Mouse (Mus musculus) gonadal fat pad, adult 2 months (tissue): ENCODE measurements around the gene 1700066M21Rik. TPM values are rescaled to one million over a fixed set of nuclear protein-coding genes. Genes with fewer than 3 reads are reported as not detected.

ENCODE experiments used
- DNase-seq: peaks from one replicate; pipeline ENCODE4 v3.0.0-alpha.2; 2012; ENCODE audit warnings: low read depth
- polyA plus RNA-seq: library from polyadenylated mRNA; depleted of rRNA; stranded (reverse); fragments of >200 nt; gene quantifications from 2 replicates; pipeline ENCODE4 v1.2.3, GENCODE M21; 2012; rRNA removed

Gene 1700066M21Rik
- polyA plus RNA-seq, 1 experiment: 8.1 TPM

- DNase-seq: no peak
Observed at GRCm38 (mm10) chr1:57392417-57392816, 15.0 kb downstream of the 1700066M21Rik start.

- no peak for DNase-seq
Observed at GRCm38 (mm10) chr1:57394051-57394450, 16.6 kb downstream of the 1700066M21Rik start.

- DNase-seq: no peak
Observed at GRCm38 (mm10) chr1:57400321-57400720, 22.9 kb downstream of the 1700066M21Rik start.

- DNase-seq: no peak
Observed at GRCm38 (mm10) chr1:57400877-57401276, 23.5 kb downstream of the 1700066M21Rik start.

GRCm38 (mm10) chr1:57402116-57402515, 24.7 kb downstream of the 1700066M21Rik start:
- DNase-seq: no peak

- DNase-seq: no peak
Observed at GRCm38 (mm10) chr1:57406187-57407151, 29.0 kb downstream of the 1700066M21Rik start, which contains the start of the genes Maip1 and Tyw5. Gene Maip1, plus strand, starts transcription at chr1:57406328. Gene Tyw5, minus strand, starts transcription at chr1:57407101.

- no peak for DNase-seq
Observed at GRCm38 (mm10) chr1:57408994-57409393, 31.6 kb downstream of the 1700066M21Rik start.

- DNase-seq: no peak
Observed at GRCm38 (mm10) chr1:57413397-57413796, 36.0 kb downstream of the 1700066M21Rik start.

GRCm38 (mm10) chr1:57423696-57424095, 46.3 kb downstream of the 1700066M21Rik start:
- no peak for DNase-seq

- DNase-seq: no peak
Observed at GRCm38 (mm10) chr1:57428368-57429308, 51.2 kb downstream of the 1700066M21Rik start.

GRCm38 (mm10) chr1:57429786-57430483, 52.5 kb downstream of the 1700066M21Rik start:
- no peak for DNase-seq

- DNase-seq: no peak
Observed at GRCm38 (mm10) chr1:57433141-57433540, 55.7 kb downstream of the 1700066M21Rik start.

Other genes starting within 250 kb of the 1700066M21Rik start
- gene Maip1, start 28.7 kb downstream of the 1700066M21Rik start, polyA plus RNA-seq: 5.8 and 6.1 TPM in 2 replicates
- 4.1 and 6.9 TPM in 2 replicates for gene Tyw5, start 29.5 kb downstream of the 1700066M21Rik start, polyA plus RNA-seq